Mouse (Mus musculus) cortical plate, adult 2 months (tissue): ENCODE results near the gene Pnp.
"Not testable (repeated sequence)": the region's sequence is repeated elsewhere in the genome, so short reads cannot be mapped to it uniquely, and the experiment has no call there.

Experiments
- CTCF ChIP-seq: fragments of 200-500 bp; IDR thresholded peaks from 2 replicates; pipeline ENCODE4 v1.5.1; 2011; ENCODE audit warnings: mild to moderate bottlenecking, control low read depth, low read length; ENCODE audit not compliant: insufficient read depth; ENCODE audit errors: extremely low read depth
- POLR2A ChIP-seq: fragments of 200-500 bp; IDR thresholded peaks from 2 replicates; pipeline ENCODE4 v1.6.1; 2011; ENCODE audit warnings: mild to moderate bottlenecking, low read length, control low read depth; ENCODE audit not compliant: insufficient read depth; ENCODE audit errors: extremely low read depth

- not testable (repeated sequence) for TF ChIP-seq CTCF, POLR2A
Observed at GRCm38 (mm10) chr14:50955942-50956508, 25.1 kb downstream of the Pnp start, which contains the start of gene Pnp2.
